Mouse (Mus musculus) spleen, adult 2 months (tissue): ENCODE results near the gene Prox2.

Experiments
- CTCF ChIP-seq: fragments of 200-500 bp; IDR thresholded peaks from 2 replicates; pipeline ENCODE4 v1.5.1; 2011; ENCODE audit warnings: mild to moderate bottlenecking, inconsistent platforms; ENCODE audit not compliant: insufficient read depth, insufficient read length, insufficient replicate concordance; ENCODE audit errors: extremely low read depth
- POLR2A ChIP-seq: fragments of 200-500 bp; IDR thresholded peaks from 2 replicates; pipeline ENCODE4 v1.6.1; 2011; ENCODE audit warnings: low read depth, low read length, inconsistent platforms

- TF ChIP-seq CTCF: no peak
- no peak for TF ChIP-seq POLR2A
Observed at GRCm38 (mm10) chr12:85087845-85088244, 22.7 kb downstream of the Prox2 start.
